Mouse (Mus musculus) cerebellum, postnatal 10 days (tissue): ENCODE results near the gene Kdm5b.
"Not testable (repeated sequence)": the region's sequence is repeated elsewhere in the genome, so short reads cannot be mapped to it uniquely, and the experiment has no call there.

Experiments used
- DNase-seq, 2 experiments: peaks; one replicate each; pipeline ENCODE4 v3.0.0; 2021; ENCODE audit warnings: mixed read lengths in 2 of 2

Gene Kdm5b

GRCm38 (mm10) chr1:134559976-134560375 lies at the start of gene Kdm5b:
Kdm5b (plus strand) TSS chr1:134560171.
- peak; percentile 93 to 96 for DNase-seq

DNA sequence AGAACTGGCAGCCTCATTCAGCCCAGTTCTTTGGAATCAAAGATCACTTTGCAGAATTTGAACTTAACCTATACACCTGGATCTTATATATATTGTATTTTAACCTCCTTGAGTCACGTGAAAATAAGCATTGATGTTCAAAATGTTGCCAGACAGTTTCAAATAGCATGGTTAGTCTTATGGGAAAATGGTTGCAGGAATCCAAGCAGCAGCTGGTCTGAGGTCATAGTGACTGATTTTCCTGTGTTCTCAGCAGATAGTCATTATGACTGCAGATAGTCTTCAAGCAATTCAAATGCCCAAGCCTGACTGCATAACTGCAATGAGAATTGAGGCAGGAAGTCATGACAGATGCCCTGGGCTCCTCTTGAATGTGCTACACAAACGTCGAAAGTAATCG lies 47.8 kb upstream of the Kdm5b start:
- no peak for DNase-seq

- DNase-seq = no peak
Measured at GRCm38 (mm10) chr1:134512584-134512983, 47.4 kb upstream of the Kdm5b start.

GRCm38 (mm10) chr1:134513312-134513860 lies 46.6 kb upstream of the Kdm5b start:
- DNase-seq = peak; percentile 29 to 31

DNA sequence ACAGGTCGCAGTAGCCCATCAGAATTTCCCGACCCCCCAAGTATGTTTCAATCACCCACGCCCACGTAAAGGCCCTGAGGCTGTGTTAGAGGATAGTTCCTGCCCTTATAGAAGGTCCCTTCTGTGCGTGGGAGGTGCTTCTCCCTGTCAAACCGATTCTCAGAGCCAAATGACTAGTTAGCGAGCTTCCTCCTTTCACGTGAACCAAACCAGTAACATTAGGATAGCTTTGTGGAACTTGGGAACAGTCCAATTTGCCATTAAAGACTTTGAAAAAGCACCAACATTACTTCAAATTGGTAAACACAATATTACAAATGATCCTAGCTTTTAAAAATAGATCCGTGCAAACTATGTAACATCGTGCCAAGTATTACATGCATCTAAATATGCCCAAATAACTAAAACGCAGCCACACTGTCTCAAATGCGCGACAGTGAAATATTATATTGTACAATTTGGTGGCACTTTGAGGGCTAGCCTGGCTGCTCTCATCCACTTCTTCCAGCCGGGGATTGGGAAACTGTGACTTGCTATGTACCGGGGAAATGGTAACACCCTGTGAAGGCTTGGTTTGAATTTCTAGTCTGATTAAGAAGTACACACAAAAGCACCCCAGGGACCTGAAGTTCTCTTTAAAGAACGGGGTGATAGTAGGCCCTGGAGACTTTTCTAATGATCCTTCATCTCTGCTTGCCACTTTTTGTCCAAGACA lies 45.9 kb upstream of the Kdm5b start:
- no peak for DNase-seq

GRCm38 (mm10) chr1:134515891-134516290 lies 44.1 kb upstream of the Kdm5b start:
- DNase-seq = peak; percentile 48 to 51

DNA sequence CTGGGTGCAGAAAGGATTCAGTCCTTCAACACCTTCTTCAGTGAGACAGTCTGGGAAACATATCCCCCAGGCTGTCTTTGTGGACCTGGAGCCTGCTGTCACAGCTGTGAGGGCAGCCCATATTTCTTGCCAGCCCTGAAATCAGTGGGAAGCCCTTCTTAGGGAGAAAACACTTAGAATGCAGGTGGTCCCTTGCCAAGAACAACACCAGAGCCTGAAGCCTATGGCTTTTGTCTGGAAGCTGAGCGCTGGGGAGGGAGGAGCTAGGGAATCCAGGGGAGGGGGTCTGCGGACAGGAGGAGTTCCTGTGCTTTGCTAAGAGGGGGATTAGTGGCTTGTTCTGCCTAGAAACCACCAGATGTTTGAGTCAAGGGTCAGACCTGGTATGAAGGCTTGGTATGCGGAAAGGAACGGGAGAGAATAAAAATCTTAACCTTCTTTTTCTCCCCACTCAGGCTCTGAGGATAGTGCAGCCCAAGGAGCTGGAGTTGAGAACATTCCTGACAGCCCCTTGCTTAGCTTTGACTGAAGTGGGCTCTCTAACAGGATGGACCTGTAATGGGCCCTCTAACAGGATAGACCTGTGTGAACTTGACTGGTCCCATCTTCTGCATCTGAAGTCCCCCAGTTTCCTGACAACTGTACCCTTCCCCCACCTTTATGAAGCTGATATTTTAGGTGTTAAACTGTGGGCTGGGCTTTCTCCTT lies 43.3 kb upstream of the Kdm5b start:
- DNase-seq = peak; percentile 35 to 43

GRCm38 (mm10) chr1:134517841-134518240 lies 42.1 kb upstream of the Kdm5b start:
- DNase-seq = not testable (repeated sequence)

GRCm38 (mm10) chr1:134518677-134519076 lies 41.3 kb upstream of the Kdm5b start:
- DNase-seq = peak; percentile 91

DNA sequence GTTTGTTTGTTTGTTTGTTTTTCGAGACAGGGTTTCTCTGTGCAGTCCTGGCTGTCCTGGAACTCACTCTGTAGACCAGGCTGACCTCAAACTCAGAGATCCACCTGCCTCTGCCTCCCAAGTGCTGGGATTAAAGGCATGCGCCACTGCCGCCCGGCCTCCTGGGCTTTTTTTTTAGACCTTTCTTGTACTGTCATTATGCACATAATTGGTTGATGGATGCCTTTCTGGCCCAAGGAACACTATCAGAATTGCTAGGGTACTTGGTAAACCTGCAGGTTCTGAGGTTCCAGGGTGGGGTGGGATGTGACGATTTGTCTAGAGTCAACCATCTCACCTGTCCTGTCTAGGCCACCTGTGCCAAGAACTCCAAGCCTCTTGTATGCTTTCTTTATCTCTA lies 40.8 kb upstream of the Kdm5b start:
- not testable (repeated sequence) for DNase-seq

- no peak for DNase-seq
Measured at GRCm38 (mm10) chr1:134520001-134520721, 39.8 kb upstream of the Kdm5b start.

DNA sequence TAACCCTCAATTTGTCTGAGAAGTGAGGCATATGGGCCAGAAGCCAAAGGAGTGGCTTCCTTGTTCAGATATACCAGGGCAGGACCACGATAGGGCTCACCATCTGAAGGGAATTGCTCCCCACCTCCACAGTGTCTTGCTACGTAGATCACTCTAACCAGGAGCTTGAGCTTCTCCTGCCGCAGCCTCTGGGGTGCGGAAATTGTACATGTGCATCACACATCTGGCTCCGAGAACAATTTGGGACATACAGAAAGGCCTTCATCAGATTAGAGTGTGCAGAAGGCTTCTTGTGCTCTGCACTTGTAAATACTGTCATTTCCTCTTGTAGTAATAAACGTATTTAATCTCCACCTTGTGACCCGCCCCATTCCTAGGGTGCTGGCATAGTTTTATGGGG lies 38.8 kb upstream of the Kdm5b start:
- DNase-seq = no peak

GRCm38 (mm10) chr1:134522325-134522724 lies 37.6 kb upstream of the Kdm5b start:
- no peak for DNase-seq

DNA sequence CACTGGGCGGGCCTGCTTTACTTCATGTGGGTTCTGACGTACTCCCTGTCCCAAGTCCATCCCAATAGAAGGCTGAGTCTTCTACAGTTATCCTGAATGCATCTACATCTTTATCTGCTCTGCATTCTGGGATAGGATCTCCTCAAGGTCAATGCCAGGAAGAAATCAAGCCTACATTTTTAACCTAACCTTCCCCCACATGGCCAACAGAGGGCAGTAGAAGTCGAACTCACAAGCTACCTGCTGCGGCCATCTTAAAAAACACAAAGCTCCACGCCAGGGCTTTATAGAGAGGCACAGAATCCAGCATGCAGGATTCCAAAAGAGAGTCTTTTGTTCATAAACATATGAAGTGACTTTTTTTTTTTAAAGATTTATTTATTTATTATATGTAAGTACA lies 35.5 kb upstream of the Kdm5b start:
- peak in 1 of 2 experiments; percentile 40 for DNase-seq

DNA sequence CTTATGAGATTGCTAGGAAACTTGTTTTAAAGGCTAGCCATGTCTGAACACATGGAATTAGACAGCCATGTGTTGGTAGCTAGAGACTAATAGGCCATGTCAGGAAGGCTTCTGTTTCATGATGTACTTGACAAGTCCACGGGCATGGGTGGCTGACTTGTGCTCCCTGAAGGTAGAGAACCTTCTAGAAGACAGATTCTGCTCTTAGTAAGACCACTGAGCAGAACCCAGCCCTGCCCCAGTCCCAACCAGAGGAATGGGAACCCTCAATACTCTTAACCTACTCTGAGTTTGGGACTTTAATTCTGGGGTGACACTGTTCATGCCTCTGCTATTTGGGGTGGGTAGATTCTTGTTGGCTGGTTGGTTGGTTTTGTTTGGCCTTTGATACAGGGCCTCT lies 35.0 kb upstream of the Kdm5b start:
- DNase-seq = no peak

DNA sequence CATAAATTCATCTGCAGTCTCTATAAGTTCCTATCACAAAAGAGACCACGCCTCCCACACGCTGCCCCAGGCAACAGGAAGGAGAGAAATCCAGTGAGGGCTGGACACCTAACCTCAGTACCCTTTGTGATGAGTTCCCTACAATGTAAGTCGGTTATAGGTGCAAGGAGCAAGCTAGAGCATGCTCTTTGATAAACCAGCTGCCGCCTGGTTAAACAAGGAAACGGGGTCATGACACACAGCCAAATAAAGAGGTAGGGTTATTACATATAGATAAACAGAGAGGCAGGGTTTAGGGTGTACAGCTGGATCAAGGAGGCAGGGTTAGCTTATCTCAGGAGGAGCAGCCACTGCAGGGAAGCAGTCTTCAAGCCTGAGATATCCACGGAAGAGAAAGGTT lies 33.2 kb upstream of the Kdm5b start:
- no peak for DNase-seq

GRCm38 (mm10) chr1:134530618-134531017 lies 29.4 kb upstream of the Kdm5b start:
- DNase-seq = peak; percentile 13 to 48

GRCm38 (mm10) chr1:134533710-134534109 lies 26.3 kb upstream of the Kdm5b start:
- DNase-seq = not testable (repeated sequence)

DNA sequence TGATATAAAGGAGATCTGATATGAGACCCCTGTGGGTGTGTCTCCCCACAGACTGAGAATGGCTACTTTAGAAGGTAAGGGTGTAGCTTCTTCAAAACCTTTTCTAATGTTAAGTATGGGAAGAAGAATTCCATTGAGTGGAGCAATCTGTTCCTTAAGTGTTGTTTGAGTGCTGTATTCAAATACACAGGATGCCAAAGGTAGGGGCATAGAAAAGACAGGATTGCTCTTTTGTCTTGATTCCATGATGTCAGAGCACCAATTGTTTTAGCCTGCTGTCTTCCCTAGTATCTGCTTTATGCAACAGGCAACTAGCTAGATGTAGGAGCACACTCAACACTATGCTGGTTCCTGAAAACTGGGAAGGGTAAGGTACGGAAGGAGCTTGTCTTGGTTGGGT lies 24.9 kb upstream of the Kdm5b start:
- DNase-seq = no peak

DNA sequence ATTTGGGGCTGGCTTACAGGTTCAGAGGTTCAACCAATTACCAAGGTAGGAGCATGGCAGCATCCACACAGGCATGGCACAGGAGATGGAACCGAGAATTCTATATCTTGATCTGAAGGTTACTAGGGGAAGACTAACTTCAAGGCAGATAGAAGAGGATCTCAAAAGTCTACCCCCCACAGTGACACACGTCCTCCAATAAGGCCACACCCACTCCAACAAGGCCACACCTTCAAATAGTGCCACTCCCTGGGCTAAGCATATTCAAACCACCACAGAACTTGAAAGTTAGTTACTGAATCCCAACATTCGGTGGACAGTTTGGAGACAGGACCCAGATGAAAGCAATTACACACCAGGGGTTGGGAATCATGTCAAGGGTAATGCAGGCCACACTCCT lies 24.5 kb upstream of the Kdm5b start:
- DNase-seq = no peak

DNA sequence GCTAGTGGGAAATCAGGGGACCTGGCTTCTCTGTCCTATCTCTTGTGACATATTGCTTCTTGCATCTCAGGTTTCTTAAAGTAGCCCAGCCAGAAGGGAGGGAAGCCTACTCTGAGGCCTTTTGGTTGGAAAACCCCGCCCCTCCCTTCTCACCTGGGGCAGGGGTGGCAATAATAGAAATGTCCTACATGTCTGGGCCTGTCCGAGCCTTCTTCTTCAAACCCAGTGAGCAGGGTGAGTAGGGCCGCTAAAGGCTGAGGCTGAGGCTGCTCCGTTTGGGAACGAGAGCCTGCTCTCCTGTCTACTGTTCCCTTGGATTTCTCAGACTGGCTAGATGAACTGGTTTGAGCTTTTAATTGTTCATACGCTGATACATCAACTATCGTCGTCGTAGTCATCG lies 19.4 kb upstream of the Kdm5b start:
- DNase-seq = no peak

GRCm38 (mm10) chr1:134548231-134548630 lies 11.7 kb upstream of the Kdm5b start:
- no peak for DNase-seq

DNA sequence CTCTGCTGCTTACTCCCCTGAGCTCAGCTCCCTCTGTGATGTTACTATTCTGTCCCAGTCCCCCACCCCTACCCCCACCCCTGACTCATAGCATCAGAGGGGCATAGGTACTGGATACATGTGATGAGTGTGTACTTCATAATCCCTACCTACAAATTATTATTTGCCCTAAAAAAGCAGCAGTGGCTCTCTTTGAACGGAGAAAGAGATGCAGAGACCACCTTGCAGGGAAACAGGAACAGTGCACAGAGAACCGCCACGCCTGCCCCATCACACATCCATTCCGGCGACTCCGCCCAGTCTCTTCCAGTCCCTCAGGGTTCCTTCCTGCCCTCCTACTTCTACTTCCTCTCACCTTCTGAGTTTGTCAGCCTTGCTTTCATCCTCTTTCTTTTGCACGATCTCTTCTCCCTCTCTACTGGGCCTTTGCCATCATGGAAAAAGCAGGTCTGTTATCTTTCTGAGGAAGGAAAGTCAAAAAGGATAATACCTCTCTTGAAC lies 10.3 kb upstream of the Kdm5b start, which contains the start of gene Mgat4e:
TSS of gene Mgat4e (minus strand) at position 51 of the 501 bp plus-strand sequence.
- DNase-seq = no peak
